Mouse (Mus musculus): Measurements from ENCODE around the gene Ttc32.

Ttc32 gene

DNA sequence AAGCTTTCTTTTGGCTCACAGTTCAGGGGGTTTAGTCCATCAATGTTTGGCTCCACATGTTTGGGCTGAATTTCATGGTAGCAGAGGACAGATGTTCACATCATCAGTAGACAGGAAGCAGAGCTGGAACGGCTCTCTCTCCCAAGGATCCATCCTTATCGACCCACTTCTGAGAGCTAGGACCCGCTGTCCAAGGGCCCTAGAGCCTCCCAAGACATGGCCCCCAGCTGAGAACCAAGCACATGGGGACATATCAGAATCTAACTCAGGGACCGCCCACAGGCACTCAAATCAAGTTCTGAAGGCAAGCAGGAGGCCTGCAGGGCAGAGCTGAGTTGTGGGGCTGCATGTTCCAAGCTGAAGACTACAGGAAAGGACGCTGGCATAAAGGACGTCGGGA, 14.9 kb downstream of the Ttc32 start:
- no peak for DNase-seq (ENCODE audit: low read depth, low spot score)

GRCm38 (mm10) chr12:9046674-9047073, 16.9 kb downstream of the Ttc32 start:
- DNase-seq (ENCODE audit: low read depth, low spot score) = no peak

- no peak for DNase-seq (ENCODE audit: low read depth, low spot score)
Observed at GRCm38 (mm10) chr12:9048090-9048489, 18.3 kb downstream of the Ttc32 start.

- no peak for DNase-seq (ENCODE audit: low read depth, low spot score)
Observed at GRCm38 (mm10) chr12:9050824-9051223, 21.0 kb downstream of the Ttc32 start.

DNA sequence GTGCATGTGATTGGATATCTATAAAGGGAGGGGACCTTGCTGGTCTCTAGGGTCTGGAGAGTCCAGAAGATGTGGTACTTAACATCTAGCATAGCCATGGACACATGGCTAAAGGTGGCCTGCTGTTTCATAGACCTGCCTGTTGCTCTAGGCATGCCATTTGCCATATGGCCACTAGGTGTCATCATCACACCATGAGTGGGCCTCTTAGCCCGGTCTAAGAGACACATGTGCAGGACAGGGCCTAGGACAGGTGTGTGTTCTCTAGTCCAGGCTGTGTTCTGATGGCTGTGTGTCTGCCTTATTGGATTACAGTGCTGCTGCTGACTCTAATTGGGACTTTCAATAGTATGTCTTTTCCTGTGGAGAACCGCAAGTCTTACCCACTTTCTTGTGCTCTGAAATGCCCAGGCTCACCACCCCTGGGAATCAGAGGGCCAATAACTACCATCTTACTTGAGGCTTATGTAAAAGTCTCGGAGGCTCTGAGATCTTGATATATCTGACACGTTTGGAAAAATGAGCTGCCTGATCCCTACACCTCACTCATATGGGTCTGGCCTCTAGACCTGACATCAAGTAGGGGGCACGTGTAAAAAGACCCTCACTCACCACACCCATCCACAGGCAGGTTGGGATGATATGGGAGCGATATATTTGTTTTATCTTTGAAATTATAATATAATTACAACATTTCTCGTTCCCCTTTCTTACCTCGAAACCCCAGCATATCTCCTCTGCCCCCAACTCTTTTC, 22.5 kb downstream of the Ttc32 start:
- peak; percentile 87 for DNase-seq (ENCODE audit: low read depth, low spot score)

GRCm38 (mm10) chr12:9053345-9053744, 23.5 kb downstream of the Ttc32 start:
- DNase-seq (ENCODE audit: low read depth, low spot score) = peak; percentile 79

- DNase-seq (ENCODE audit: low read depth, low spot score) = no peak
Observed at GRCm38 (mm10) chr12:9054012-9054411, 24.2 kb downstream of the Ttc32 start.

DNA sequence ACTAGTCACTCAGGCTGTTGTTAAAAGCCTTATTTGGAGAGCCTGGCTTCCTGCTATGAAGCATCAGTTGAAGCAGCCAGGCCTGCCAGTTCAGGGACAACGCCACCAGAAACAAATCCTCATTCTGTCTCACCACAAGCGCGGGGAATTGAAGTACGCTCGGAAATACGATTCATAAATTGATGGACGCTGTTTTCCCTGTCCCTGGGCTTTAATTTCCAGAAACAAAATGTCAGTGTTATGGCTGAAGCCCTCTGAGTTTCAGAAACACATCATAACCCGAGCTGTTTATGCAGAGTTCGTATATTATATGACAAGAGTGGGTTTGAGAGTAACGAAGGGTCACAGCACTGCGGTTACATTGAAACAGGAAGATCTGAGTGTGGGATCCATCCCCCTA, 25.5 kb downstream of the Ttc32 start:
- no peak for DNase-seq (ENCODE audit: low read depth, low spot score)

- DNase-seq (ENCODE audit: low read depth, low spot score) = no peak
Observed at GRCm38 (mm10) chr12:9059502-9059901, 29.7 kb downstream of the Ttc32 start.

DNA sequence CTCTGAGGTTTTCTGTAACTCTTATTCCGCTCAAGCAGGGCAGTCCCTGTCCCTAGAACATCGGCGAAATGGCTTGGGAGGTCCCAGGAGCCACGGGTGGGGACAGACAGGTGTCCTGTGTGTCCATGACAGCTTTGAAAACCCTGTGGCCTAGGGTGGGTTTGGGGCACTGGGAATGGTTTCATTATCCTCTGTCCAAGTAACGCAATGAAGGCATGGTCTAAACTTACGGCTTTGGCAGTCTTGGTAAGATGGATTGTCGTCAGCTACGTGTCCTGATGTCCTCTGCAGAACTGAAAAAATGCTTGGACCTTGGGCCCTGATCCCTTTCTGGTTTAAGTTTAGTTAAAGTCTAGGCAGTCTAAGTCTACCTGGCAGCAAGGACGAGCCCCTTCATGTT, 30.2 kb downstream of the Ttc32 start:
- DNase-seq (ENCODE audit: low read depth, low spot score) = no peak

- no peak for DNase-seq (ENCODE audit: low read depth, low spot score)
Observed at GRCm38 (mm10) chr12:9063611-9064010, 33.8 kb downstream of the Ttc32 start.

DNA sequence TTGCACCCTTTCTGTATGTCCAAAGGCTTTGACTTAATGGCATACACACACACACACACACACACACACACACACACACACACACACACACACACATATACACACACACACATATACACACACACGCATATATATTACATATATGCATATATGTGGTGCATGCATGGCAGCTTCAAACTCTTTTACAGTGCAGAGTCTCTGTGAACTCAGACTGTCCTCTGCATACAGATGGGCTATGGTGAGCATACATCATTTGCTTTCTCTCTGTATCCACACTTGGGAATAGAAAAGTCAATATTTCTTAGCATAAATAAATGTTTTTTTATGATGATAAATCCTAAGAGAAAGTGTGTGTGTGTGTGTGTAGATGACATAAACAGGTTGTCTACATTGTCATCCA, 41.3 kb downstream of the Ttc32 start:
- no peak for DNase-seq (ENCODE audit: low read depth, low spot score)

GRCm38 (mm10) chr12:9071493-9071892, 41.7 kb downstream of the Ttc32 start:
- no peak for DNase-seq (ENCODE audit: low read depth, low spot score)

DNA sequence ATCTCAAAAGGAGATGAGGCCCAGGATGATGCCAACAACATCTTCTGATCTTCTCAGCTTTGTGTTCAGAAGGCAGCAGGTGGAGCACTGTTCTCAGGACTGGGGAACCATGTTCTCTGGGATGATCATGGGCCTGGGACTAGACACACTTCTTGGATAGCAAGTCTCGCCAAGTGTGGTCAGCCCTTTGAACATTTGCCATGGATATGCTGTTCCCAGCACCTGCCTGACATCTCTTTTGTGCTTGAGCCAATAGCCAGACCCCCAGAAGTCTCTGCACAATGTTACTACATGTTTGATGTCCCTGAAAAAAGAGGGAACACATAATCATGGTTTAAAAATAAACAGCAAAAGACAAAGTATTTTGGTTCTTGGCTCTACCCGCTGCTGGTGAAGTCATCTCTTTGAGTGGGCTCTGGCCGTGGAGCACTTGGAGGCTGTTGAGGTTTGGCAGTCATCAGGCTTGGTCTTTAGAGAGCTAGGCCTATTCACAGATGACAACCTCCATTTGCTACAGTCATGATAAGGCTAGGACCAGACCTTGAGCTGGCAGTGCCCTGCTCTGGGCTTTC, 47.8 kb downstream of the Ttc32 start:
- DNase-seq (ENCODE audit: low read depth, low spot score) = no peak

- DNase-seq (ENCODE audit: low read depth, low spot score) = no peak
Observed at GRCm38 (mm10) chr12:9090226-9090625, 60.4 kb downstream of the Ttc32 start.
